Mouse (Mus musculus): Measurements from ENCODE around the gene Asb5.
"Not testable (repeated sequence)": the region's sequence is repeated elsewhere in the genome, so short reads cannot be mapped to it uniquely, and the experiment has no call there.

The Asb5 gene

GRCm38 (mm10) chr8:54505060-54505459 lies 24.3 kb upstream of the Asb5 start:
- H3K36me3 ChIP-seq (ENCODE audit: insufficient read depth, low read length) = no peaks in the 10 kb centered on the region
- TF ChIP-seq NANOG (IDR thresholded peaks at IDR 0.05; ENCODE audit: borderline replicate concordance, low read length) = no peak
- no peak for TF ChIP-seq CTCF (conservative IDR thresholded peaks at IDR 0.05; ENCODE audit: low read length)
- no peak for TF ChIP-seq POU5F1 (IDR thresholded peaks at IDR 0.05; ENCODE audit: borderline replicate concordance, low read length)
- no peaks in the 10 kb centered on the region for H3K27me3 ChIP-seq (ENCODE audit: insufficient read depth, low read length)
- peaks cover 11% of the 10 kb centered on the region for H3K4me1 ChIP-seq (replicated peaks; ENCODE audit: low read depth, low read length)
- H3K4me3 ChIP-seq (replicated peaks; ENCODE audit: low read length) = no peak overlapping the region
- H3K9me3 ChIP-seq (ENCODE audit: low read length) = no peaks in the 10 kb centered on the region

GRCm38 (mm10) chr8:54507428-54508095 lies 21.8 kb upstream of the Asb5 start:
- H3K4me3 ChIP-seq (replicated peaks; ENCODE audit: low read length) = no peak overlapping the region
- no peaks in the 10 kb centered on the region for H3K27me3 ChIP-seq (ENCODE audit: insufficient read depth, low read length)
- no peaks in the 10 kb centered on the region for H3K9me3 ChIP-seq (ENCODE audit: low read length)
- peaks cover 11% of the 10 kb centered on the region for H3K4me1 ChIP-seq (replicated peaks; ENCODE audit: low read depth, low read length)
- no peaks in the 10 kb centered on the region for H3K36me3 ChIP-seq (ENCODE audit: insufficient read depth, low read length)
- no peak for TF ChIP-seq POU5F1 (IDR thresholded peaks at IDR 0.05; ENCODE audit: borderline replicate concordance, low read length)
- TF ChIP-seq CTCF (conservative IDR thresholded peaks at IDR 0.05; ENCODE audit: low read length) = peak; percentile 68

GRCm38 (mm10) chr8:54508096-54508456 lies 21.3 kb upstream of the Asb5 start:
- no peaks in the 10 kb centered on the region for H3K9me3 ChIP-seq (ENCODE audit: low read length)
- H3K4me3 ChIP-seq (replicated peaks; ENCODE audit: low read length) = no peak overlapping the region
- H3K36me3 ChIP-seq (ENCODE audit: insufficient read depth, low read length) = no peaks in the 10 kb centered on the region
- H3K27me3 ChIP-seq (ENCODE audit: insufficient read depth, low read length) = no peaks in the 10 kb centered on the region
- H3K4me1 ChIP-seq (replicated peaks; ENCODE audit: low read depth, low read length) = peaks cover 11% of the 10 kb centered on the region
- no peak for TF ChIP-seq CTCF (conservative IDR thresholded peaks at IDR 0.05; ENCODE audit: low read length)
- no peak for TF ChIP-seq NANOG (IDR thresholded peaks at IDR 0.05; ENCODE audit: borderline replicate concordance, low read length)
- no peak for TF ChIP-seq POU5F1 (IDR thresholded peaks at IDR 0.05; ENCODE audit: borderline replicate concordance, low read length)

- Histone ChIP-seq H3K36me3 (ENCODE audit: insufficient read depth, low read length) (no peaks in the 10 kb centered on the region), H3K27me3 (ENCODE audit: insufficient read depth, low read length) (no peaks in the 10 kb centered on the region), H3K4me3 (replicated peaks; ENCODE audit: low read length) (no peak overlapping the region), H3K9me3 (ENCODE audit: low read length) (no peaks in the 10 kb centered on the region), H3K4me1 (replicated peaks; ENCODE audit: low read depth, low read length) (peaks cover 11% of the 10 kb centered on the region)
- TF ChIP-seq NANOG (IDR thresholded peaks at IDR 0.05; ENCODE audit: borderline replicate concordance, low read length) (no peak), POU5F1 (IDR thresholded peaks at IDR 0.05; ENCODE audit: borderline replicate concordance, low read length) (no peak), CTCF (conservative IDR thresholded peaks at IDR 0.05; ENCODE audit: low read length) (no peak)
These were observed 20.6 kb upstream of the Asb5 start for GRCm38 (mm10) chr8:54508814-54509213.

GRCm38 (mm10) chr8:54509221-54509721 lies 20.1 kb upstream of the Asb5 start:
- Histone ChIP-seq H3K4me1 (replicated peaks; ENCODE audit: low read depth, low read length) (peaks cover 11% of the 10 kb centered on the region), H3K27me3 (ENCODE audit: insufficient read depth, low read length) (no peaks in the 10 kb centered on the region), H3K9me3 (ENCODE audit: low read length) (no peaks in the 10 kb centered on the region), H3K36me3 (ENCODE audit: insufficient read depth, low read length) (no peaks in the 10 kb centered on the region), H3K4me3 (replicated peaks; ENCODE audit: low read length) (no peak overlapping the region; the same call in 1 of the 2 replicates)
- TF ChIP-seq POU5F1 (IDR thresholded peaks at IDR 0.05; ENCODE audit: borderline replicate concordance, low read length) (no peak), NANOG (IDR thresholded peaks at IDR 0.05; ENCODE audit: borderline replicate concordance, low read length) (no peak), CTCF (conservative IDR thresholded peaks at IDR 0.05; ENCODE audit: low read length) (no peak)

GRCm38 (mm10) chr8:54511791-54512190 lies 17.6 kb upstream of the Asb5 start:
- TF ChIP-seq POU5F1 (IDR thresholded peaks at IDR 0.05; ENCODE audit: borderline replicate concordance, low read length) (no peak), CTCF (conservative IDR thresholded peaks at IDR 0.05; ENCODE audit: low read length) (no peak), NANOG (IDR thresholded peaks at IDR 0.05; ENCODE audit: borderline replicate concordance, low read length) (no peak)
- no peak overlapping the region for H3K4me3 ChIP-seq (replicated peaks; ENCODE audit: low read length)

GRCm38 (mm10) chr8:54512200-54512599 lies 17.2 kb upstream of the Asb5 start:
- peaks cover 11% of the 10 kb centered on the region for H3K4me1 ChIP-seq (replicated peaks; ENCODE audit: low read depth, low read length)
- H3K9me3 ChIP-seq (ENCODE audit: low read length); H3K27me3 ChIP-seq (ENCODE audit: insufficient read depth, low read length); H3K4me3 ChIP-seq (replicated peaks; ENCODE audit: low read length); H3K36me3 ChIP-seq (ENCODE audit: insufficient read depth, low read length): not testable (repeated sequence)

More at GRCm38 (mm10) chr8:54511791-54512190, 17.6 kb upstream of the Asb5 start:
- Histone ChIP-seq H3K4me1 (replicated peaks; ENCODE audit: low read depth, low read length) (peaks cover 11% of the 10 kb centered on the region), H3K27me3 (ENCODE audit: insufficient read depth, low read length) (no peaks in the 10 kb centered on the region), H3K36me3 (ENCODE audit: insufficient read depth, low read length) (no peaks in the 10 kb centered on the region), H3K9me3 (ENCODE audit: low read length) (no peaks in the 10 kb centered on the region)

GRCm38 (mm10) chr8:54518756-54519460 lies 10.5 kb upstream of the Asb5 start:
- Histone ChIP-seq H3K36me3 (ENCODE audit: insufficient read depth, low read length) (peaks cover 33% of the 10 kb centered on the region), H3K4me1 (replicated peaks; ENCODE audit: low read depth, low read length) (peaks cover 21% of the 10 kb centered on the region), H3K27me3 (ENCODE audit: insufficient read depth, low read length) (no peaks in the 10 kb centered on the region), H3K4me3 (replicated peaks; ENCODE audit: low read length) (no peak overlapping the region), H3K9me3 (ENCODE audit: low read length) (no peaks in the 10 kb centered on the region)
- TF ChIP-seq NANOG (IDR thresholded peaks at IDR 0.05; ENCODE audit: borderline replicate concordance, low read length) (no peak), POU5F1 (IDR thresholded peaks at IDR 0.05; ENCODE audit: borderline replicate concordance, low read length) (no peak), CTCF (conservative IDR thresholded peaks at IDR 0.05; ENCODE audit: low read length) (no peak)

All from E14TG2a.4 (cell line).